Mouse (Mus musculus): ENCODE results near the gene Myo10.

Gene Myo10

DNA sequence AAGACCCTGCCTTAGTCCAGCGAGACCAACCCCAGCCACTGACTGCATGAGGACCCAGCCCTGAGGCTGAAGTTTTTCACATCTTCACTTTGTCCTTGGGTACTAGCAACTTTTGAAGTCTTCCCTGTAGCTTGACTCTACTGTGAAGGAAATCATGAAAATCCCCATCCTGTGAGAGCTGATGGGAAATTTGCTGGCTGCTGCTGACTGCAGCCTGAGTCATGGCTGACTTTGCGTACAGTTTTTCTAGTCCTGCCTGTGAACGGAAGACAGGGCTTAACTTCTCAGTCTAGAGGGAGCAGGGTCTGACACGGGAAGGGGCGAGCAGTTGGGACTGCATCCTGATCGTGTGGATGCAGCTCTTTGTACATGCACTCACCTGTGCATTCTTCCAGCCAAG is 30.6 kb downstream of the Myo10 start:
- DNase-seq: no peak

DNA sequence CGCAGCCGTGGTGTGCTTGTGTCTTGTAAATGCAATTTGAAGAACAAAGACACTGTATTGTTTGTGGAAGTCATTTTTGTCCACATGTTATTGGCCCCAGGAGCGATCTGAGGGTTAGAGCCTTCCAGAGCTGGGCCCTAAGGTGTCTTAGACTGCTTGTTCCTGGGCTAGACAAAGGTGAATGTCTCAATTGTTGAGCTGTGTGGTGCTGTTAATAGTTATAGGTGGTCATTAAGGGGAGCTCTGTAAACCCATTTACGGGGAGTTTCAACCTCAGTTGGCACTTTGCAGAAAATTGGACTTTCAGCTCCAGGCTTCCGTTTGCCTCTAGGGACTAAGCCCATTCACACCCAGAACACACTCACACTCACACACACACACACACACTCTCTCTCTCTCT is 31.4 kb downstream of the Myo10 start:
- DNase-seq: no peak

DNA sequence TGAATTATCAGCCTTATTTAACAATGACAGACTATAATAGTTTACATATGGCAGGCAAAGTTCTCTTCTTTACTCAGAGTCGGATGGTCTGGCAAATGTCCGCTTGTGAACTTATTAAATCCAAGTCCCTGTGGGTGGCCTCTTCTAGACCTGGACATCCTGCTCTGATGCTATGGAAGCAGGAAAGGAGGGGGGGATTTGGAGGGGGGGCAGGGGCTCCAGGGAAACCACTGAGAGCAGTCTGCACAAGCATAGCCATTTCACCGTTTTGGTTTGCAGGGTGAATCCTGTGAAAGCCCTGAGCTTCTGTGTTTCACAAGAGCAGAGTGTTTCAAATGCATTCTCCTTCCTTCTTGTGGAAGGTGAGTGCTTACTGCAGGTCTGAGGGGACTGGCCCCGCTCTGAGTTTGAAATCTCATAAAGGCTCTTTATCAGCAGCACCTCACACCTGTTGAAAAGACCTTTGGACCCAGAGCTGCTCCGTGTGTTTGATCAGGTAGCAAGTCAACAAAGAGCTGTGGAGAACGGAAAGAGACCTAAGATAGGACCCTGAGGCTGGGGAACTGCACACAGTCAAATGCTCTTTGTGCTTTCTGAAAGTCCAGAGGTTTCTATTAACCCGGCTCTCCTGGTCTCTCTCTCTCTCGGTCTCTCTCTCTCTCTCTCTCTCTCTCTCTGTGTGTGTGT is 40.7 kb downstream of the Myo10 start:
- no peak for DNase-seq

DNA sequence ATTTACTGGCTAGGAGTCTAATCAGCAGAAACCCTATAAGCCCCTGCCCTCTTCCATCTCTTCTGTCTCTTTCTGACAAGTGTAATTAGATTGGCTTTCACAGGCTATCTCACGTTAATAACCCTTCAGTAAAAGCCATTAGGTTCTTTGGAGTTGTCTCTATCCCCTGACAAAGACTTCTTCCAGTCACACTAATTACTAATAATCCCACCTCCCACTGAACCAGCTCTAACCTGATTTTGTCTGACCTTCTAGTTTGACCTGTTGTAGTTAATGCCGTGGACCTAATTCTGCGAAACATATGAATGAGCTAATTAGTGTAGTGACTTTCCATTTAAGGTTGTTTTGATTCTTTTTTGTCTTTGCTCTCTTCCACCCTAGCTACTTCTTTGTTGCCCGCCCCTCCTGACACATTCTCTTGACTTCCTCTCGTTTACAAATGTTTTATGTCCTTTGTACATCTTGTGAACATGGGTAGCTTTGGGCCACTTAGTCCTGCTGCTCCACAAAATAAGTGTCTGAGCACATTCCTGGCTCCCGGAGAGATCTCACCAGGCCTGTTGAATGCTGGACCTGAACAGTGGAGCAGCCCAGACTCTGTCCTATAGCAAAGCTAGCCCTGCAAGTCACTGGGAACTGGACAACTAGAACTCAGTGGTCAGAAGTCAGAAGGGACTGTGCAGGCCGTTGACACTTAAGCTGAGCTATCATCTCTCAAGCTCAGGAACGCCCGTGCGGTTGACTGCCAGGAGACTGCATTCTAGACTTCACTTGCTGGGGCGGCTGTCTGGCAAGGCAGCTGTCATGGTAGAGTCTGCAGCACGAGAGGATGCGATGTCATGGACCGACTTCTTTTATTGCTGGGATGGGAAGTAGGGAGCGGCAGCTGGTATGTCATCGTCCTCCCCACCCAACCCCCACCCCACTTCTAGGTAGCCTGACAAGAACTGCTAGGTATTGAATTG is 47.2 kb downstream of the Myo10 start:
- no peak for DNase-seq

DNA sequence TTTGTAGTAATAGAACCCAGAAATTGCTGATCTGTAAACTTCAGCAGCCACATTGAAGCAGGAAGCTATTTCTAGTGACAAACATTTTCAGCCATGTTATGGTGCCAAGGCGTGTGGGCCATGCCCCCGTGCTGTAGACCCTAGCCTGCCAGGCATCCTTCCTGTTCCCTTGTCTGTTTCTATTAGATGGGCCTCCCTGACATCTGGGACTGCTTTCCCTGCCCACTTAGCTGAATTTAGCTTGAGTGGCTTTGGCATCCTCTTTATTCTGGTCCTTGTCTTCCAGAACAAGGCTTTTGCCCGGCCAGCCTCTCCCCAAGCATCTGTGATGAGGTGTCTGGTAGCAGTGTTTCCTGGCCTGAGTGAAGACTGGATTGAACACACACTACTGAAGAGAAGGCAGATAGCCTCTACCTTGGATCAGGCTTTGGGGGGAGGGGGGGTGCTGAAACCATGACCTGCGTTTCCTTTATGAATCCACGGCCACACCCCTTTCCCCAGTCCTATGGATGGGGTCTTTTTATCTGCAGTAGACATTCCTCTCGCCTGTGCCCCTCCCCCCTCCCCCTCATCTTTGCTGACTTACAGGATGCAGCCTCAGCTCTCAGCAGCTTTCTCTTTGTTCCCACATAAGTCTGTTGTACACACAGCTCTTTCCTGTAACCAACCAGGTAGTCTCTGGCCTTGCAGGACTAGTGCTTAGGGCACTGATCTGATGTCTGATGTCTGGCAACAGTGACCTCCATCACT is 51.1 kb downstream of the Myo10 start:
- DNase-seq: no peak

GRCm38 (mm10) chr15:25674099-25674931 is 52.0 kb downstream of the Myo10 start:
- DNase-seq: no peak

- DNase-seq: no peak
These were observed 52.6 kb downstream of the Myo10 start for GRCm38 (mm10) chr15:25674932-25675250.

DNA sequence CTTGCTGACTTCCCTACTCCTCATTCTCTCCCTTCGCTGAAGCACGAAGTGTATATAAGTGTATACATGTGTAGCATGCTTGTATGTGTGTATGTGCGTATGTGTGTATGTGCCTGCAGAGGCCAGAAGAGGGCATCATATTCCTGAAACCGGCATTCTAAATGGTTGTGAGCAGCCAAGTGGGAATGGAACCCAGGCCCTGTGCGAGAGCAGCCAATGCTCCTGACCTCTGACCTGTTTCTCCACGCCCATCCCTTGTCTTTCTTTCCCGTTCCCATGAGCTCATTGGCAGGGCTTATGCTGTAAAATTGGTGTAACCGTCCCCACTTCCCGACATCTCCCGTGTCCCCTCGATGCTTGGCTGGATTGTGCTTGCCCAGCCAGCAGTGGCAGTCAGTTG is 53.0 kb downstream of the Myo10 start:
- DNase-seq: no peak

DNA sequence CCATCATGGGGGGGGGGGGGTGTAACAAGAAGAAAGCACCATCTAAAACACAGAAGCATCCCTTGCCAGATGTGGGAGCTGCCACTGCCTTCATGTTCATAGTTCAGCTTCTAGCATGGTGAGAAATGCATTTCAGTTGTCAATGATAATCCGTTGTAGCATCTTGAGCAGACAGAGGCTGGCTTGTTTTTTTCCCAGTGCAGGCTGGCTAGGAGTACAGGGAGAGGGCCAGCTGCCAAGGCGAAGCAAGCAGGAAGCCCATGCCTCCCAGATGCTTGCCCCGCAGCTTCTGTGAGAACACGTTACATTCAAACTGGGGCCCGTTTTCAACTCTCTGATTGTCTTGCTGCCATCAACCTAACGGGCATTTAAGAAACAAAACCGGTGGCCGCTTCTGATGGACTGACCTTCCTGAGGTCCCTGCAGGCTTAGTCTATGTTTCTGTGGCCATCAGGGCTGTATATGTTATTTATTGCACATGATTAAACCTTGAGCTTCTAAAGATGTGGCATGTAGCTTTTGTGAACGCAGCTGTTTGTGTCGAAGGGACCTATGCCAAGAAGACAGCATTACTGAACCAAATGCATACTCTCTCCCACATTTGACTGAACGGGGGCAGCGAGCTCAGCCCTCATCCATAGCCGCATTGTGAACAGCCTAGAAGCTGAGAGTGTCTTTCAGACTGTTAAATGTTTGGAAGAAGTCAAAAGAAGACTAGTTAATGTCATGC is 53.9 kb downstream of the Myo10 start:
- DNase-seq: no peak

- no peak for DNase-seq
These were observed 56.8 kb downstream of the Myo10 start for GRCm38 (mm10) chr15:25679081-25679480.

- no peak for DNase-seq
These were observed 57.3 kb downstream of the Myo10 start for GRCm38 (mm10) chr15:25679616-25680015.

DNA sequence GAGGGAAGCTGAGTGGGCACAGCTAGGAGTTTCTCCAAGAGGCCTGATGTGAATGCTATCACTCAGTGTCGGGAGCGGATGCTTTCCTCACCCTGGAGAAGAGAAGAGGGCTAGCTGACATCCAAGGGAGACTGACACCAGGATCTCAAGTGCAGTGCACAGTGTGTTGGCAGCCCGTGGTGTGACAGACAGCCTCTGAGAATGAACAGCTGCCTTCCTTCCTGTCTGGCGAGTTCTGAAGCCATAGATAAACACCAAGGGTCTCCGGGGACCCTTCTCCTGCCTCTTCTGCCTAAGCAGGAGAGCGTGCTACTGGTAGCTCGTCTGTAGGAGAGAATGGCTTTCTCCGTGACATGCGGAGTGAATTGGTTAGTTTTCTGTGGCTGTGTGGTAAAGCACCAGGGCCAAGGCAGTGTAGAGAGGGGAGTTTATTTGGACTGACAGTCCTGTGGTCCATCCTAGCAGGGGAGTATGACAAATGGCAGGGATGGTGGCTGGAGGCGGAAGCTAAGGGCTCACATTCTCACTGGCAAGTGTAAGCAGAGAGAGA is 58.0 kb downstream of the Myo10 start:
- DNase-seq: peak; percentile 93

- no peak for DNase-seq
These were observed 60.7 kb downstream of the Myo10 start for GRCm38 (mm10) chr15:25682953-25683507.

DNA sequence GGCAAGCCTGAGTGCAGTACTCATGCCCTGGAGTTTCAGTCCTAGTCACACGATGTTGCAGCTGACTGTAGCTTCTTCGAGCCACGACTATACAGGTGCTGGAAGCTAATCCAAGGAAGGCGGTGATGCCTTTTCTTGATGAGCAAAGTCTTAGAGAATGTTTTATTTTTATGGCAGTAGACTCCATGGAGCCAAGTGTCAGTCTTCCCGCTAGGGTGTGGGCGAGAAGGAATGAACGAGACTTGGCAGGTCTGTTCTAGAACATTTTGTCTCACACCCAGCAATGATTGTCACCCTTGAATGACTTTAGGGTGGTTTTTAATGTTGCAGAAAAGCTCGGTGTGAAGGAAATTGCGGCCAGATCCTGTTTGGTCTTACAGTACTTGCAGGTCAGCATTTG is 62.9 kb downstream of the Myo10 start:
- no peak for DNase-seq

GRCm38 (mm10) chr15:25688424-25689283 is 66.3 kb downstream of the Myo10 start:
- no peak for DNase-seq

DNA sequence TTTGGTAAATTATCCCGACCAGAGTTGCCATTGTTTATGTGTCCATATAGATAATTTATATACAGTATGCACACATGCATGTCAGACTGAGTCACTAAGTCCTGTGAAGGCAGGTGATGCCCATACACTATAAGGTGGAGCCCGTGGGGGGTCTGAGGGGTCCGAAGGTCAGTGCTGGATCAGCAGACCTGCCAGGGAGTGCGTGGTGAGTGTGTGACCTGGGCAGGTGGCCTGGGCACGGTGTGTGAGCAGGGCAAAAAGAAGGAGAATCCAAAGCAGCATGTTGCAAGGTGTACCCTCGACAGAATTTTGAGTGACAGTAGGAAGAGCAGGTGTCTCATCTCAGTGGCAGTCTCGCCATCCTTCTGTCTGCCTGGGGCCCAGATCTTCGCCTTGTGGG is 67.2 kb downstream of the Myo10 start:
- DNase-seq: no peak

GRCm38 (mm10) chr15:25690066-25690745 is 67.9 kb downstream of the Myo10 start:
- DNase-seq: no peak

DNA sequence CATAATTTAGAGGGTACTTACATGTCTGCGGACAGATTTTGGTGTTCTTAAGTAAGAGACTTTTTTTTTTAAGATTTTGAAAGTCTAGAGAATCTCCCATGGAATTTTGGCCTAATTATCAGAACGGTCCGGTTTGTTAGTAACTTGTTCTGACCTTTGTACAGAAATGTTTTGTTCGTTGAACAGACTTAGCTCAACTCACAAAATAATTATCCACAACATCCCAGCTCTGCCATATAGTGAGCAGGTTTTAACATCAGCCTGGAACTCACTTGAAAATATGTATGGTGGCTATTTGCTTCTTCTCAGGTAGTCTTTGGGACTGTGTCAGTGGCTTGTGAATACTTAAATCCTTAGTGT is 68.4 kb downstream of the Myo10 start:
- DNase-seq: no peak

DNA sequence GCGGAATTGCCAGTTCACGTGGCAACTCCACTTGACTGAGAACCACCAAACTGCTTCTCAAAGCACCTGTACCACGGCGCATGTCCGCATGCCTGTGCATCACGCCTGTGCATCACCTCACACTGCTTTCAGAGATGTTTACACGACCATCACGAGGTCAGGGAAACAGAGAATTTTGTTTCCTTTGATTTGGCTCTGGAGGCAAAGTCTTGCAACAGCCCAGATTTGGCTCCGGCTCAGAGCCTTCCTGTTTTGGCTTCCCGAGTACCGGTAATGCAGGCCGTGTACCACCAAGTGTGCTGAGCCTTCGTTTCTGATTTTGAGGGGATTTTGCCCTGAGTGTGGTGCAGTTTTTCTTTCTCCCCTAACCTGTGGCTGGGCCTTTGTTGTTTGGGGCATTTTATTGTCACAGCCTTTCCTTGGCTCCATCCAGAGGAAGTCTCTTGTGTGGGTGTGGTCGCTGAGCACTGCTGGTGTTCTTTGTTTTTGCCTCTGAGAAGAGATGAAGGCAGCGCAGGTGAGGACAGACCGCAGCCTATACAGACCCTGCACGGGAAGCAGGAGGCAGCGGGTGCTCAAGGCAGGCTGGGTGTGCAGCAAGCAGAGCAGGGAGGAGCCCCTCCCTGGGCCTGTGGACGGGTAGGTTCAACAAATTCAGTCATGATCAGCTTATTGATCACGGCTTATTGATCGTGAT is 70.1 kb downstream of the Myo10 start:
- DNase-seq: no peak

Measured in heart, adult 11 months (tissue).